Mouse (Mus musculus) gastrocnemius, adult 18-20 months (tissue): Measurements from ENCODE around the gene Grasp. TPM values are rescaled to one million over a fixed set of nuclear protein-coding genes. Genes with fewer than 3 reads are reported as not detected.

Source experiments
- DNase-seq: peaks from one replicate; pipeline ENCODE4 v3.0.0; 2021; ENCODE audit warnings: low spot score
- total RNA-seq, 2 experiments: library from RNA; stranded (reverse); gene quantifications; 2 replicates each; pipeline ENCODE4 v1.2.3; 2021

The Grasp gene
- total RNA-seq, 2 experiments from 2014 or later = 4.4 to 5.1 TPM

GRCm38 (mm10) chr15:101224977-101225376, 989 bp downstream of the Grasp start:
- DNase-seq = no peak

GRCm38 (mm10) chr15:101227971-101228370, 4.0 kb downstream of the Grasp start:
- peak; percentile 64 for DNase-seq

GRCm38 (mm10) chr15:101228866-101229590, 5.0 kb downstream of the Grasp start:
- DNase-seq = peak; percentile 65

- DNase-seq = no peak
Measured at GRCm38 (mm10) chr15:101230503-101230902, 6.5 kb downstream of the Grasp start.

GRCm38 (mm10) chr15:101230995-101231647, 7.1 kb downstream of the Grasp start:
- no peak for DNase-seq

GRCm38 (mm10) chr15:101231648-101232180, 7.7 kb downstream of the Grasp start:
- no peak for DNase-seq

- no peak for DNase-seq
Measured at GRCm38 (mm10) chr15:101232607-101233006, 8.6 kb downstream of the Grasp start.

GRCm38 (mm10) chr15:101233183-101233582, 9.2 kb downstream of the Grasp start:
- DNase-seq = no peak

- no peak for DNase-seq
Measured at GRCm38 (mm10) chr15:101233641-101234275, 9.8 kb downstream of the Grasp start.

GRCm38 (mm10) chr15:101234611-101235341, 10.8 kb downstream of the Grasp start:
- DNase-seq = no peak

- no peak for DNase-seq
Measured at GRCm38 (mm10) chr15:101235342-101235698, 11.3 kb downstream of the Grasp start.

GRCm38 (mm10) chr15:101235728-101236327, 11.8 kb downstream of the Grasp start:
- no peak for DNase-seq

GRCm38 (mm10) chr15:101236878-101237277, 12.9 kb downstream of the Grasp start:
- peak; percentile 81 for DNase-seq

- peak; percentile 64 for DNase-seq
Measured at GRCm38 (mm10) chr15:101238885-101239511, 15.0 kb downstream of the Grasp start.

- DNase-seq = no peak
Measured at GRCm38 (mm10) chr15:101239821-101240220, 15.8 kb downstream of the Grasp start.

GRCm38 (mm10) chr15:101240799-101241204, 16.8 kb downstream of the Grasp start:
- peak; percentile 93 for DNase-seq

GRCm38 (mm10) chr15:101241236-101241635, 17.2 kb downstream of the Grasp start:
- peak; percentile 75 for DNase-seq

GRCm38 (mm10) chr15:101241853-101242252, 17.9 kb downstream of the Grasp start:
- DNase-seq = peak; percentile 78

- peak; percentile 91 for DNase-seq
Measured at GRCm38 (mm10) chr15:101242645-101243044, 18.7 kb downstream of the Grasp start.

GRCm38 (mm10) chr15:101244012-101244411, 20.0 kb downstream of the Grasp start:
- no peak for DNase-seq
